Mouse (Mus musculus): ENCODE results near the gene Acan. TPM values are rescaled to one million over a fixed set of nuclear protein-coding genes. Genes with fewer than 3 reads are reported as not detected.

Gene Acan
- polyA plus RNA-seq, 1 experiment from 2014 or later, result 0.29 TPM

DNA sequence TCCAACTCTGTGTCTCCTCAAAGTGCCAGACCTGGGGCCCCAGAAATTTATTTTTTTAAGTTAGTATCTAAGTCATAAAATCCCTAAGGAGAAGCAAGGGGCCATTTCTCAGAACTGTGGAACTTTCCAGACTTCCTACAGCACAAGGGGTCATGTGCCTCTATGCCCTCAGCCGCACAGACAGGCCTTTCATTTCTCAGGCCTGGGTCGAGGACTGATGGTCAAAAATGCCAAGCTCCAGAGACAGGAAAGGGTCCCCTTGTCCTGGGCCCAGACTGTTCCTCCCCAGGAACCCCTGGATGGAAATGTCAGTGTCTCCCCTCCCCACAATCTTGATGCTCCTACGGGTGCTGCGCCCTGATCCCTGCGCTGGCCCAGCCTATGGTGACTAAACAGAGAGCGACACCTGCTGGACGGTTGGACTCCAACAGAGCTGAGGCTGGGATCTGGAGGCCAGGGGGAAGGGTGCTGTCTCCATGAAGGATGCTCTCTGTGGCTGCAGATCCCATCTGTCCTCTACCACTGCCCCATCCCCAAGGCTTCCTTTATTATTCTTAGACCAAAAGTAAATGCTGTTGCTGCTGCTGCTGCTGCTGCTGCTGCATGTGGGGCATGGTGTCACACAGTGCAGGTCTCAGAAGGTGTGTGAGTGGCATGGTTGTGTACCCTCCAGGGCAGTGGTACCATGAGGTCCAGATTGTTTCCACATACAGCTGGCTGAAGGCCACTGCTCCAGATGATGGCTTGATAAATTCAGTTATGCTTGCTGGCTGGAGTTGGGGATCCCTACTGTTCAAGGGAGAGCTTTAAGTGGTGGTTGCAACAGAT lies 27.5 kb downstream of the Acan start:
- 22% methylated on average over 7 of the region's 7 CpGs for WGBS
- H3K4me1 ChIP-seq, result no peaks in the 10 kb centered on the region
- no peak overlapping the region for H3K27ac ChIP-seq
- no peak overlapping the region for H3K4me3 ChIP-seq
- no peaks in the 10 kb centered on the region for H3K9me3 ChIP-seq (replicated peaks)
- H3K27me3 ChIP-seq (ENCODE audit: low read depth, poor library complexity, severe bottlenecking), result no peaks in the 10 kb centered on the region
- no peaks in the 10 kb centered on the region for H3K36me3 ChIP-seq
- DNase-seq (ENCODE audit: low spot score), result peak; percentile 82

DNA sequence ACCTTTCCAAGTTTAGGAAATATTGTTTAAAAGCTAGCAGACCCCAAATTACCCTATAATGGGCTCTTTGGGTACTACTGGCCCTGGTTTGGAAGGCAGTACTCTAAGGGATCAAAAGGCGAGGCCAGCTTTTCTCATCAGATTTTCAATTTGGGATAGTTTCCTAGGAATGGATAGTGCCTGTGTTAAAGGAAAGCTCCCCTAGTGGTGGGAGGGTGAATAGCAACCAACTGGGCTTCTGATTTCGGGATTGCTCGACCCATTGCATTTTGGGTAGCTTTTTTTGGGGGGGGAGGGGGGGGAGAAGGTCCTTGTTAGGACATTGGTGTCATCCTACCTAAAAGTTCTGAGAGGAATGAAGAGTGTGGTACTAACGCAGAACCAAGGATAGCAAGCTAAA lies 35.8 kb downstream of the Acan start:
- H3K36me3 ChIP-seq, result no peaks in the 10 kb centered on the region
- no peak overlapping the region for H3K4me3 ChIP-seq
- no peak overlapping the region for H3K27ac ChIP-seq
- H3K9me3 ChIP-seq (replicated peaks), result no peaks in the 10 kb centered on the region
- DNase-seq (ENCODE audit: low spot score), result no peak
- no peaks in the 10 kb centered on the region for H3K27me3 ChIP-seq (ENCODE audit: low read depth, poor library complexity, severe bottlenecking)
- H3K4me1 ChIP-seq, result no peaks in the 10 kb centered on the region
- WGBS, result 73% methylated on average over 4 of the region's 4 CpGs

DNA sequence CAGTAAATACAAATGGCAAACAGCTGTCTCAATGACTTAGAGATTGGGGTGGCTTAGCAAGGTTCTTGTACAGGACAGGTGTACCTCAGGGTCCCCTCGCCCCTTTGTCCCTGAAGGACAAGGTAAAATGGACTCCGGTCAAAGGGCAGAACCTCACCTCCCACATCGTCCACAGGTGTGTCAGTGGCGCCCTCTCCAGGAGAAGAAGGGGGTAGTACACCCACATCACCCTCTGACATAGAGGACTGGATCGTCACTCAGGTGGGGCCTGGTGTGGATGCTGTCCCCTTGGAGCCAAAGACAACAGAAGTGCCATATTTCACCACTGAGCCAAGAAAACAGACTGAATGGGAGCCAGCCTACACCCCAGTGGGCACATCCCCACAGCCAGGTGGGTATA lies 43.2 kb downstream of the Acan start:
- Histone ChIP-seq H3K27ac (no peak overlapping the region), H3K4me1 (no peaks in the 10 kb centered on the region), H3K4me3 (no peak overlapping the region), H3K27me3 (ENCODE audit: low read depth, poor library complexity, severe bottlenecking) (no peaks in the 10 kb centered on the region), H3K36me3 (no peaks in the 10 kb centered on the region), H3K9me3 (replicated peaks) (no peaks in the 10 kb centered on the region)
- WGBS, result 76% methylated on average over 5 of the region's 5 CpGs
- no peak for DNase-seq (ENCODE audit: low spot score)

DNA sequence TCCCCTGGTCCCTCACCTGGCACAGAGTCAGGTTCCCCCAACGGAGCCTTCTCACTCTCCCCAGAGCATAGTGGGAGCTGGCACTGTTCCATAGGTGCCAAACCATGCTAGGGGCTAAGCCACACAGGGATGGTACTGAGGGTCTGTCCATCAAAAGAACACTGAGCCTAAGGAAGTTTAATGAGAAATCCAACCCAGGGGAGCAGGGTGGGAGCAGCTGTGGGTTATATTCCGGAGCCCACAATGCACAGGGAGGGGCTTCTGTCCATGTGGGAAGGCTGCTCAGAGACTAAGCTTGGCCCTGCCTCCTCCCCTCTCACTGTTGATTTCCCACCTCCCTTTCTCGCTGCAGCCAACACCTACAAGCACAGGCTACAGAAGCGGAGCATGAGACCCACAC lies 60.6 kb downstream of the Acan start:
- Histone ChIP-seq H3K4me3 (no peak overlapping the region), H3K36me3 (no peaks in the 10 kb centered on the region), H3K9me3 (replicated peaks) (no peaks in the 10 kb centered on the region), H3K4me1 (no peaks in the 10 kb centered on the region), H3K27me3 (ENCODE audit: low read depth, poor library complexity, severe bottlenecking) (no peaks in the 10 kb centered on the region), H3K27ac (no peak overlapping the region)
- DNase-seq (ENCODE audit: low spot score), result no peak
- WGBS, result 61% methylated on average over 4 of the region's 4 CpGs

DNA sequence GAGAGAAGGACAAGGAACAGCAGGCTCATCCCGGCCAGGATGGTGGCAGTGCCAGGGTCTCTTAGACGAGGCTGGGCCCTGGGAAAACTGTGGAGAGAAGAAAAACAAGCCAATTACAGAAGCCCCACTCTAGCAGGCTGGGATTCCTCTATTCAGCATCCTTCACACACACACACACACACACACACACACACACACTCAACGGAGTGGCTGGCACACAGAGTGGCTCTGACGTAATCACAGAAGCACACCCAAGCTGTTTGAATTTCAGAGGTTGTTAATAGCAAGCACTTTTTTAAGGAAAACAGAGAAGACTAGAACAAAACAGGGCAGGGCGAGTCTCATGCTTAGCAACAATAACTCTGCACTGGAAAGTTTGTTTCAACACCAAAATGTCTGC lies 70.2 kb downstream of the Acan start:
- Histone ChIP-seq H3K27ac (no peak overlapping the region), H3K9me3 (replicated peaks) (no peaks in the 10 kb centered on the region), H3K4me1 (peaks cover 13% of the 10 kb centered on the region), H3K36me3 (no peaks in the 10 kb centered on the region), H3K4me3 (no peak overlapping the region), H3K27me3 (ENCODE audit: low read depth, poor library complexity, severe bottlenecking) (no peaks in the 10 kb centered on the region)
- WGBS, result 89% methylated on average over 5 of the region's 5 CpGs
- DNase-seq (ENCODE audit: low spot score), result no peak

DNA sequence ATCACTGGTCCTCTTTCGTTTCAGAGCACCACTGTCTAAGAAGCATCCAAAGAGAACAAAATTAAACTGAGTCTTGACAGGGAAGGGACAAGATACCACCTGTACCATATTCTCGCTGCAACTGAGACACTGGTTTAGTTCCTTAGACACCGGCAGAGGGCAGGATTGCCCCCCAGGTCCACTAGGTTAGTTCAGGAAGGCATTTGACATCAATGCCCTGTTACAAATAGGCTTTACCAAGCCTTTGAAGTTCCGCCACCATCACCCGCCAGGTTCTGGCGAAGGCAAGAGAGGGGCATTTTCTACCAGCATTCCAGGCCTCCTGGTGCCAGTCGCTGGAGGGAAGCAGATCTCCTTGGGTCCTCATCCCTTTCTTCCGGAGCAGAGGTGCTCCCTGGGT lies 76.6 kb downstream of the Acan start:
- no peak overlapping the region for H3K27ac ChIP-seq
- H3K4me3 ChIP-seq, result peak overlapping the region; percentile 47
- peak; percentile 35 for DNase-seq (ENCODE audit: low spot score)
- no peaks in the 10 kb centered on the region for H3K9me3 ChIP-seq (replicated peaks)
- H3K36me3 ChIP-seq, result peaks cover 20% of the 10 kb centered on the region
- WGBS, result 10% methylated on average over 8 of the region's 8 CpGs
- H3K4me1 ChIP-seq, result peaks cover 44% of the 10 kb centered on the region
- H3K27me3 ChIP-seq (ENCODE audit: low read depth, poor library complexity, severe bottlenecking), result peaks cover 22% of the 10 kb centered on the region

DNA sequence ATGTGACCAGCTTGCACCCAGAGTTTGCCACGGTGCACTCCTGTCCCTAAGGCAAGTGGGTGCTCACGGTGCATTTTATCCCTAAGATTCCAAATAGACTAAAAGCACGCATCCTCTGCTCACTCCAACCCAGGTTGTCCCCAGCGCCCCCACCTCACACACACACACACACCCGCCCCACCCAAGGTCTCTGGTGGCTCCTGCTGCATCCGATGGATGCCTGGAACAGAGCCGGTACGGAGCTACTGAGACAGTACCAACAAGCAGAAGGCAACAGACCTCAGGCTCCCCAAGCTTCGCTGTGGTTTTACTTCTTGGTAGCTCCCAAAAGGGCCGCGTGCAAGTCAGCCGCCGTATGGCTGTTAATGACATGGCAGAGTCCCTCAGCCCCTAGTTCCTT lies 77.1 kb downstream of the Acan start:
- Histone ChIP-seq H3K4me1 (peaks cover 44% of the 10 kb centered on the region), H3K36me3 (peaks cover 25% of the 10 kb centered on the region), H3K27ac (peak overlapping the region; percentile 69), H3K9me3 (replicated peaks) (no peaks in the 10 kb centered on the region), H3K4me3 (peak overlapping the region; percentile 47), H3K27me3 (ENCODE audit: low read depth, poor library complexity, severe bottlenecking) (peaks cover 22% of the 10 kb centered on the region)
- no peak for DNase-seq (ENCODE audit: low spot score)
- 20% methylated on average over 13 of the region's 13 CpGs for WGBS

DNA sequence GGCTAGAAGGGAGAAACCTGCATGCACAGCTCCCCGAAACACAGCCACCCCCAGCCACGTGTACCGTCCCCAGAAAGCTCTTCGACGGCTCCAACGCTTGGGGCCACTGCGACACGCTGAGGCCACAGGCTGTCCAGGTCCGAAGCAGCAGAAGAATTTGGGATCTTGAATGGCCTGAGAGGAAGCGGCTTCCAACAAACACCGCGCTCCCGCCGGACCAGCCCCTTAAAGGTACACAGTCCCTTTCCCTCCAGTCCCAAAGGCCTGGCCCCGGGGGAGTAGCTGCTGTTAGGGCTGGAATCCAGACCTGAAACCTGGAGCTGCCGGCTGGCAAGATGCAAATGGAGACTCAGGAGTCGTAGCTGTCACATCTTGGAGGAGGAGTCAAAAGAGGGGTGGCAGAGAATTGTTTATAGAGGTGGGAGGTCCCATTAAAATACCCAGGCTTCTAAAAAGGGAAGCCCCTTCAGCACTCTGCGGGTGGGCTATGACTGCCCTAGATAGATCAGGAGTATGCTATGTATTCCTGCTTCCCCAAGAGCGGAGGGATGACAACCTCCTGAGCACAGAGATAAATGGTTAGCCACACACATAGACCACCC lies 77.7 kb downstream of the Acan start, which contains the start of gene Hapln3:
Gene Hapln3, minus strand, starts transcription at position 176 of the 602 bp plus-strand sequence.
- whole genome bisulfite sequencing, result 3% methylated on average over 19 of the region's 19 CpGs
- H3K4me3 ChIP-seq, result peak within 1 kb of the TSS; percentile 47
- H3K4me1 ChIP-seq, result peaks cover 40% of the 10 kb centered on the region
- peak within 1 kb of the TSS; percentile 69 for H3K27ac ChIP-seq
- peaks cover 22% of the 10 kb centered on the region for H3K27me3 ChIP-seq (ENCODE audit: low read depth, poor library complexity, severe bottlenecking)
- peaks cover 30% of the 10 kb centered on the region for H3K36me3 ChIP-seq
- H3K9me3 ChIP-seq (replicated peaks), result no peaks in the 10 kb centered on the region
- peak; percentile 65 for DNase-seq (ENCODE audit: low spot score)

DNA sequence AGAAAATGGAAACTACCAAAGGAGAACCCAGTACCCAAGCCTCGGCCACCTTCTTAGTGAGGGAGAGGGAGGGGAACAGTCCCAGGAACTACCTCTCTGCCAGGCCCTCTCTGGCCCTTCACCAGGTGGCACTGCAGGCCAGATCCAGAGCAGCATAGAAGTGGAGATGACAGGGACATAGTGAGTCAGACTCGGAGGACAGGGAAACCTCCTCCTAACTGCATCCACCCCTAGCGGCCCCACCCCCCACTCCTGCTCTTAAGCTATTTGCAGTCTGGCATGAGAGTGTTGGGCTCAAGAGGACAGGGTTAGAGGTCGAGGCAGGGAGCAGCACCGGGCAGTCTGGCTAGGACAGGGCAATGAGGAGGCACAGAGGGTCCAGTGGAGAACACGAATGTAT lies 80.1 kb downstream of the Acan start:
- H3K4me3 ChIP-seq, result no peak overlapping the region
- no peak overlapping the region for H3K27ac ChIP-seq
- H3K9me3 ChIP-seq (replicated peaks), result no peaks in the 10 kb centered on the region
- peaks cover 55% of the 10 kb centered on the region for H3K36me3 ChIP-seq
- H3K27me3 ChIP-seq (ENCODE audit: low read depth, poor library complexity, severe bottlenecking), result peaks cover 22% of the 10 kb centered on the region
- 26% methylated on average over 6 of the region's 6 CpGs for WGBS
- no peak for DNase-seq (ENCODE audit: low spot score)
- H3K4me1 ChIP-seq, result peaks cover 31% of the 10 kb centered on the region

DNA sequence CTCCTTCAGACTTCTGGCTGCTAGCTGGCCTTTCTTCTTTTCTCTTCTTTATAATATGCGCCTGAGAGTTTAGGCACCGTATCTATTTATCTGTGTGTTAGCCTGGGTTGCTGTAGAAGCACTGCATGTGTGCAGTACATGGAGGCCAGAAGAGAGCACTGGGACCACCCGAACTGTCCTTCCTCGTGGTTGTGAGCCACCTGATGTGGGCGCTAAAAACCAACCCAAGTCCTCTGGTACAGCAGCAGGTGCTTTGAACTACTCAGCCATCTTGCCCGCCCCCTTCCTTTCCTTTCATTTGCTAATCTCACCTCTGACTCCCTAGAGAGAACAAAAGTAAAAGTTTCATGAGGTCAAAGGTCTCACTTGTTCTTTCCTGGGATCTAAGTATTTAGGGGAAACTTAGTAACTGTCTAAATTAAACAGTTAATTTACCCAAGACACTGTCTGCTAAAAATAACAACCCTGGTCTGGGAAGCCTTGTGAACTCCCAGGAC lies 86.1 kb downstream of the Acan start:
- Histone ChIP-seq H3K27me3 (ENCODE audit: low read depth, poor library complexity, severe bottlenecking) (no peaks in the 10 kb centered on the region), H3K36me3 (peaks cover 97% of the 10 kb centered on the region), H3K27ac (no peak overlapping the region), H3K4me1 (no peaks in the 10 kb centered on the region), H3K4me3 (no peak overlapping the region), H3K9me3 (replicated peaks) (no peaks in the 10 kb centered on the region)
- 68% methylated on average over 6 of the region's 6 CpGs for WGBS
- no peak for DNase-seq (ENCODE audit: low spot score)

DNA sequence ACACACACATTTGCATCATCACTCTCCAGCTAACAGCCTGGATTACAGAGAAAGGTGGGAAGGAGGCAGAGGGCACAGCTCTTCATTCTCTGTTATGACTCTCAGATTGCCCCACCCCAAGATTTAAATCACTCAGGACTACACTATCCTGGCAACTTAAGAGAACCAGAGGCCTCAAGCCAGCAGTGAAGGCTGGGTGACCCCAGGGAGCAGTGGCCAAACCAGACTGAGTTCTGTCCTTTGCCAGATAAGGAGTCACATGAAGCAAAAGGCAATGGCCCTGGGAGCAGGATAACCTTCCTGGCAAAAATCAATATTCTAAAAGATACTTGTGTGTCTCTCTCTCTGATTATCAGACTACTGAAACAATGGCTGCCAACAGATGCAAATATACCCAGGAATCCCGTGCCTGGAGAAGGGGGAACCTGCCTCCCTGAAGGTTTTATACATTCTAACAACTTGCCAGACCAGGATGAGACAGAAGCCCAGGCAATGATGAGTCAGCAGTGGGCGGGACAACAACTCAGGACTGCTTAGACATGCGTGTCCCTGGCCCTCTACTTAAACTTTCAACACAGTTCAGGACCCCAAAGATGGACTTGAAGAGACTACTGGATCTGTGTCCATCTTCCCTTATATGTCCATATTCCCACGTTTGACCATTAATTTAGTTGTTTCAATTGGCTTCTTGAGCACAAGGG lies 86.8 kb downstream of the Acan start:
- Histone ChIP-seq H3K27me3 (ENCODE audit: low read depth, poor library complexity, severe bottlenecking) (no peaks in the 10 kb centered on the region), H3K36me3 (peaks cover 97% of the 10 kb centered on the region), H3K4me1 (no peaks in the 10 kb centered on the region), H3K27ac (no peak overlapping the region), H3K9me3 (replicated peaks) (no peaks in the 10 kb centered on the region), H3K4me3 (no peak overlapping the region)
- WGBS, result 70% methylated on average over 4 of the region's 4 CpGs
- DNase-seq (ENCODE audit: low spot score), result no peak

DNA sequence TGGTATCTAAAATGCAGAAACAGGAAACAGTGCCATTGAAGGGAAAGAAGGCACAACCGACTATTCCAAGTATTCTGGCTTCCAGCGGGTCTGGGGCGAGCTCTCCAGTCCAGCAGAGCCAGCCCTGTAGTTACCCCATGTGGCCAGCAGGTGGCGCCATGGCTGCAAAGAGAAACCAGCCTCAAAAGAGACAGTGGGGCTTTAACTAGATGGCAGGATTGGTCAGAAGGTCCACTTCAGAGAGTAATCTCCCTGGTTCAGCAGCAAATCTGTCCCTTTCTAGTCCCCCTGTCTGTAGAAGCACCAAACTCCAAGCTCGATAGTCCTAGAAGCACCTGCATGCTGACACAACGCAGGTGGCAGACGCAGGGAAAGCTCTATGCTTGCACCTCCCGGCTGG lies 87.6 kb downstream of the Acan start:
- H3K27ac ChIP-seq, result no peak overlapping the region
- no peaks in the 10 kb centered on the region for H3K9me3 ChIP-seq (replicated peaks)
- peak; percentile 90 for DNase-seq (ENCODE audit: low spot score)
- H3K36me3 ChIP-seq, result peaks cover 93% of the 10 kb centered on the region
- H3K4me3 ChIP-seq, result no peak overlapping the region
- 43% methylated on average over 8 of the region's 8 CpGs for WGBS
- no peaks in the 10 kb centered on the region for H3K4me1 ChIP-seq
- no peaks in the 10 kb centered on the region for H3K27me3 ChIP-seq (ENCODE audit: low read depth, poor library complexity, severe bottlenecking)
